Mouse (Mus musculus): ENCODE data around the gene Sh3pxd2a.

- no peak for TF ChIP-seq BHLHE40 (IDR thresholded peaks at IDR 0.05; ENCODE audit: low read depth, low read length)
- TF ChIP-seq HCFC1 (IDR thresholded peaks at IDR 0.05; ENCODE audit: low read depth, low read length) = no peak
Observed at GRCm38 (mm10) chr19:47285581-47285980, 178.6 kb downstream of the Sh3pxd2a start.

Measured in CH12.LX (cell line).